Mouse (Mus musculus): ENCODE data around the gene Atrip. TPM values are rescaled to one million over a fixed set of nuclear protein-coding genes. Genes with fewer than 3 reads are reported as not detected.

The Atrip gene
- total RNA-seq (2022) = 10 to 100 TPM; 24.7 to 31.7 (median 27.3) TPM

DNA sequence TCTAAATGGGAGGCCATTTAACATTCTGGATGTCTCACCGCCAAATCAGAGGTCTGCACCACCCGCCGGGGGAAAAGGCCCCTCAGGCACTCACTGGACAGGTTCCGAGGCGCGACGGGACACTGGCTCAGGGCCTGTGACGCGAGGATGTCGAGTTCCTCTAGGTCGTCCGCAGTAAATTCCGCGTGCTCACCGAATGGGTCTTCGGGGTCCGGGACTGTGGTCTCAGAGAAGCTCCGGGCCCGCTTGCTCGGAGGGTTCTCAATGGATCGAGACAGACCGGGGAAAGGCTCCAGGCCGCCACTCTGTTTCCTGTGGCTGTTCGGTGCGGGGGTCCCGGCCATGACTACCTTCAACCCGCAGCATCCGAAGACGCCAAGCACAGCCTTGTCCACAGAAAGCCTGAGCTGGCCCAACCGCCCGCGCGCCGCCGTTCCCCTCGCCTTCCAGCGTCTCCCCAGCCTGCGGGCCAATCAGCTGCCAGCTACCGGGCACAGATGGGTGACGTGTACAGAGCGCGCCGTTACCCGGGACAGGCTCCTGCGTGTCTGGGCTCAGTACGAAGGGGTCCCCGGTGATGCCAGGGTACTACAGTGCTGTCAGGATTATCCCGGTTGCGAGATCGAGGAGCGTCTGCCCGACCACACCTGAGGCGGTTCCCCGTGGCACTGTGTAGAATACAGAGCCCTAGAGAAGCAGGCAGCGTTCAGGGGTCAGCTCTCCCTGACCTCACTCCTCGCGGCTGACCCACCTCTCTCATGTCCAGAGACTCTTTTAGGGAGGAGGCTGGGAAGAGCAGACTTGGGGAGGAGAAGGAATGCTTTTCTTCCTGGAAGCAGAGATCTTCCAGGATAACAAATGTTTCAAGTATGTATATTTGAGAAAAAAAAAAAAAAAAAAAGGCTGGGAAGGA lies at the start of gene Atrip:
Gene Atrip (minus strand): TSS at position 464 of the 913 bp plus-strand sequence.
- DNase-seq (ENCODE audit: low spot score in 2 of 2) = peak; percentile 89 to 92

DNA sequence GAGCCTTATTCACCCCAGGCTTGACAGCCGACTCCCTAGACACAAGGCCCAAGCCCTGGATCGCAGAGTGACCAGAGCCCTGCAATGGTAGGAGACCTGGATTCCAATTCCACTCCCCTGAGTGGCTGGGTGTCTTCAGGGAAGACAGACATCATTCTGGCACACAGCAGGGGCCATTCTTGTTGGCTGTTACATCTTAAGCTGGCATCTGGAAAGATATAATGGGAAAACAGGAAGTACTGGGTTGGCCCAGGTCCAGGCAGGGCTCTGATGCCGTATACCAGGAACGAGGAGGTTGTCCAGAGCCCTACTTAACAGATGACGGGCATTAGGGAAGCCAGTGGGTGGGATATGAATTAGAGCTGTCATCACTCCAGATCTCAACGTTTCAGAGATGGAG lies 49.3 kb upstream of the Atrip start:
- no peak for DNase-seq (ENCODE audit: low spot score in 2 of 2)

DNA sequence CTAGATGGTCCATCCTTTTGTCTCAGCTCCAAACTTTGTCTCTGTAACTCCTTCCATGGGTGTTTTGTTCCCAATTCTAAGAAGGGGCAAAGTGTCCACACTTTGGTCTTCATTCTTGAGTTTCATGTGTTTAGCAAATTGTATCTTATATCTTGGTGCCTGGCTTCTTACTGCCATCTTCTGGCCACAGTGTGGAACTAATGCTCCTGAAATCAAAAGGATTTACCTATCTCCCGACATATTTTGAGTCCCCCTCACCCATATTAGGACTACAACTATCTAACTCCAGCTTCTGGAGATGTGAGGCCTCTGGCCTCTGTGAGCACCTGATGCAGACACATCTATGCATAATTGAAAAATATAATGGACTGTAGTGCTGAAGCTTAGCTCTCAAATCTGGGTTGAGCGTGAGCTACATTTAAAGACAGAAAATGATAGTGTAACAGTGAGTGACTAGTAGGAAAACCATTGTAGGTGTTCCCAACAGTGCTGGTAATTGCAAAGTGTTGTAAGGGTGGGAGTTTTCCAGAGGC lies 48.7 kb upstream of the Atrip start:
- no peak for DNase-seq (ENCODE audit: low spot score in 2 of 2)

DNA sequence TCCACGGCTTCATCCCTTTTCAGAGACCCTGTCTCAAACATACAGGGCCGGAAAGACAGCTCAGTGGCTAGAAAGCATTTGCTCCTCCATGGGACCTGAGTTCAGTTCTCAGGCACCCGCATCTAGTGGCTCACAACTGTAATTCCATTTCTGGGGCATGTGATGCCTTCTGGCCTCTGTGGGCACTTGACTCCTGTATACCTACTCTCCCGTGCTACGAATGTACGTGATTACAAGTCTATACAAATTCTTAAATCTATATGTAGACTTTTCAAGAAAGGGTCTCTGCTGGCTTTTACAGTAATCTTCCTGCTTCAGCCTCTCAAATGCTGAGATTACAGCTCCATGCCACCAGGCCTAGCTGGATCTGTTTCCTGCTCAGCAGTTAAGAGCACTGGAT lies 47.0 kb upstream of the Atrip start:
- DNase-seq (ENCODE audit: low spot score in 2 of 2) = no peak

DNA sequence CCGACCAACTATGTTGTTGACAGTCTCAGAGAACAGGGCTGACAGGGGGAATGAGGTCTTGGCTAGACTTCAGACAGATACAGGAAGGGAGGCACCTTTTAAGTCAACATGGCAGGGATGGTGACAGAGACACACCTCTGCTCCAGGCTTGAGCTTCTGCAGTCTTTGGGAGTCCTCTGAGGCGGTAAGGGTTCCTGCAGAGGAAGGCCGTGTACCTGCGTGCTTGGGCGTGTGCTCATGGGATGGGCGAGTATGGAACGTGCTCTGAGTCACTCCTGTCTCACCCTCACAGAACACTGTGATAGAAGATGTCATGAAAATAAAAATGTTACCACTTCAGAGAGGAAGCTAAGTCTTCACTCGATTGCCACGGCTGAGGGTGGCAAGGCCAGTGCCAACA lies 45.6 kb upstream of the Atrip start:
- no peak for DNase-seq (ENCODE audit: low spot score in 2 of 2)

DNA sequence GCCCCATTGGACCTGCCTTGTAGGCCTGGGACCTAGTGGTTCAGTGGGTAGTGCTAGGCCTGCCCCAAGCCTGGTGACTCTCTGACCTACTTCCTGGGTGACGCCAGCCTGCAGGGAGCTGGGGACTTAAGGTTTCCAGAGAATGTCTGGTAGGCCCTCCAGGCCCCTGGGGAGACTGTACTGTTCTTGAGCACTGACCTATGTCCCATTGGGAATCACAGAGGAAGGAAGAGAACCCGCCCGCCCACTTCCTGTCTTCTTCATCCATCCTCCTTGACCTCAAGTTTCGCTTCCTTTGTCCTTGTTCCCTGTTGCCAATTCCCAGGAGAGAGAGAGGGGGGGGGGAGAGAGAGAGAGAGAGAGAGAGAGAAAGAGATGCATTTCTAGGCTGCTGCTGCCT lies 44.2 kb upstream of the Atrip start:
- DNase-seq (ENCODE audit: low spot score in 2 of 2) = no peak

DNA sequence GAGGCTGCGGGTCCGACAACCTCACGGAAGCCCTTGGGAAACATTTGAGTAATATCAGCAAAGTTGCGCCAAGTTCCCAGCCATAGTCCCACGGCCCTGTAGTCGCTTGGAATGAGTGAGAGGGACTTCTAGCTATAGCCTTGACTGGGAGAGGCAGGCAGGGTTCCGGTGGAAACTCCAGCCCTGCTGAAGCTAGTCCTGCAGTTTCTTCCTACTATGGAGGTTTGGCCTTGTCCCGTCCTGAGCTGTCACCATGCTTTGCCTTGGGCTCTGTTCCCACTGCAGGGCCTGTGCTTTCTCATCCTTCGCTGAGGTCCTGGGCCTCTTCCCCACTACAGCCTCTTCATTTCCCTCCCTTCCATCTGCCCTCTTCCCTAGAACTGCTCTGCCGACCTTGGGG lies 42.3 kb upstream of the Atrip start:
- no peak for DNase-seq (ENCODE audit: low spot score in 2 of 2)

DNA sequence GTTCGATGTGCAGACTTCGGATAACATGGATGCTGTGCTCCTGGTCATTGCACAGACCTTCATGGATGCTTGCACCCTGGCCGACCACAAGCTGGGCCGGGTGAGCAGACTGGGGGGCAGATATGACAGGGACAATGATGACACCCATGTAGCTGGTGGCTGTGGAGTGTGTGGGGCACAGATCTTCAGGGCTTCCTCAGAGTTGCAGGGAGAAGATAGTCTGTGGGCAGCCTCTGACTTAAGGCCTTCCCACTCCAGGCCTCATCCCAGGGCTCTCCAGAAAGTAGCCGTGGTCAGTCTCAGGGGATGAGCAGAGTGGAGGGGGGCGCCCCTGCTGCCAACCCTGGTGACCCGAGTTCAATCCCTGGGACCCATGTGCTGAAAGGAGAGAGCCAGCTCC lies 40.9 kb upstream of the Atrip start:
- no peak for DNase-seq (ENCODE audit: low spot score in 2 of 2)

DNA sequence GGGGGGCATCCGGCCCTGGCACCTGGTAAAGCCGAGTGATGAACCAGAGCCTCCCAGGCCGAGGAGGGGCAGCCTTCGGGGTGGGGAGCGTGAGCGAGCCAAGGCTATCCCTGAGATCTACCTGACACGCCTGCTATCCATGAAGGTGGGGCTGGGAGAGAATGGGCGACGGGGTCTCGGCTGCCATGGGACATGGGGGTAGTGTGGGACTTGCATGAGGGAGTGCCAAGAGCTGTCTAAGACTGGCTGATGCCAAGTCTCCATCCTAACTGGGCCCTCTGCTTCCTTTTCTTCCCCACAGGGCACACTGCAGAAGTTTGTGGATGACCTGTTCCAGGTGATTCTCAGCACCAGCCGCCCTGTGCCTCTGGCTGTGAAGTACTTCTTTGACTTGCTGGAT lies 40.4 kb upstream of the Atrip start:
- DNase-seq (ENCODE audit: low spot score in 2 of 2) = no peak

DNA sequence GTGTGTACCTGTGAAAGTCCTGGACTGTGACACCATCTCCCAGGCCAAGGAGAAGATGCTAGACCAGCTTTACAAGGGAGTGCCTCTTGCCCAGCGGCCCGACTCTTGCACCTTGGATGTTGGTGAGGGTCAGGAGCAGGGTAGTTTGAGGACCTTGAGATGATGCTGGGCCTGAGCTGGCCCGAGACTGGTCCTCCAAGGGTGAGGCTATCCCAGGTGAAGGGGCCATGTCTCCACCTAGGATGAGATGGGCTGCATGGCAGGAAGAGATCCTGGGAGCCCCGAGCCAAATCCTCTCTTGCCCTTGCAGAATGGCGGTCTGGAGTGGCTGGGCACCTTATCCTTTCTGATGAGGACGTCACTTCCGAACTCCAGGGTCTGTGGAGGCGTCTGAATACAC lies 39.4 kb upstream of the Atrip start:
- DNase-seq (ENCODE audit: low spot score in 2 of 2) = no peak

DNA sequence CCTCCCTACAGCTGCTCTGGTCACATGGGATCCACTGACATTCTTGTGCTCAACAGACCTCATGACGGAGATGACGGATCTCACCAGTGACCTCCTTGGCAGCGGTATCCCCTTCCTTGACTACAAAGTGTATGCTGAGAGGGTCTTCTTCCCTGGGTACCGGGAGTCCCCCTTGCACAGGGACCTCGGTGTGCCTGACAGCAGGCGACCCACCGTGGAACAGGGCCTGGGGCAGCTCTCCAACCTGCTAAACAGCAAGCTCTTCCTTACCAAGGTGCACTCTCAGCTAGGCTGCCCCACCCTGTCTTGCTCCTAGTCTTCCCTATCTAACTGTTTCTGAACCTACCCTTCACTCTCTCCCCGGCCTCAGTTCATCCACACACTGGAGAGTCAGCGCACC lies 37.7 kb upstream of the Atrip start:
- DNase-seq (ENCODE audit: low spot score in 2 of 2) = no peak

DNA sequence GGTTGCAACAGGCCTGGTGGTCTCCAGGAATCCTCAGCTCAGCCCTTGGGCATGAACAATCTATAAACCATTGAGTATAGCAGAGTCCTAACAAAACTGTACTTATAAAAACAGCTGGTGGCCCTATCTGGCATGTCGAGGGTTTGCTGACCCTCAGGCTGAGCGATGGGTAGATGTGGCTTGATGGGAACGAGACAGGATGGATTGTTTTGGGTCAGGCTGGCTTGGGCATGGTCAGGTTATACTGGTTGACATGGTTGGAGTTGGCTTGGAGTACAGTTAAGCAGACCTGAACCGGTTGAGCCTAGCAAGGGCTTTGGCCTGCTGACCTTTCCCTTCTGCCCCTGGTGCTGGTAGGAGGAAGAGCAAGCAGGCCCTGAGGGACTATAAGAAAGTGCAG lies 37.2 kb upstream of the Atrip start:
- DNase-seq (ENCODE audit: low spot score in 2 of 2) = no peak

DNA sequence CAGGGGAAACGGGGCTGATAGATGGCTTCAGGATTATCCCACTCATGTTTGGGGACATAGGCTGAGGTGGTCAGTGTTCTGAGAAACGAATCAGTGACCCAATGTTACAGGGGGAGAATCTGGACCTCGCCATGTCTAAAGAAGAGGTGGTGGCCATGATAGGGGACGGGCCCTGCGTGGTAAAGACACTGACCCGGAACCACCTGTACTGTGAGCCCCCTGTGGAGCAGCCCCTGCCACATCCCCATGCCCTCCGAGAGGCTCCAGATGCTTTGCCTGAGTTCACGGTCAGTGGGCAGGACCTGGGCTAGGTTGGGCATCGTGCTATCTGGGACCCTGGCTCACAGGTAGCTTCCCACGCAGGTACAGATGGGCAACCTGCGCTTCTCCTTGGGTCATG lies 36.3 kb upstream of the Atrip start:
- DNase-seq (ENCODE audit: low spot score in 2 of 2) = no peak

DNA sequence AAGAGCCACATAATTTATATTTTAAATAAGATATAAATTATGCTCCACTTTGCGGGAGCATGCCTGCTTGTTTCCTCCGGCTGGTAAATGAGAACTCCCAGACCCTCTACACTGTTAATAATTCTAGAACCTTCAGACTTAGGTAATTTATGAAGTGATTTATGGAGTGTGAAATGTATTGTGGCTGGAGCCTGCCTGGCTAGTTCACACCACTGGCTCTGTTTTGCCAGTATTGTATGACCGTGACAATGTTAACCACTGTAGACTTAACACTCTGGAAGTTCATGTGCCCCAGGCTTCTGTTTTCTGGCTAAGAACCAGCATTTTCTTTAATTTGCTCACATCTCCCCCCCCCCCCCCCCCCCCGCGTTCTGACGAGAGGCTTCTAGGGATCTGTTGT lies 33.4 kb upstream of the Atrip start:
- DNase-seq (ENCODE audit: low spot score in 2 of 2) = no peak

DNA sequence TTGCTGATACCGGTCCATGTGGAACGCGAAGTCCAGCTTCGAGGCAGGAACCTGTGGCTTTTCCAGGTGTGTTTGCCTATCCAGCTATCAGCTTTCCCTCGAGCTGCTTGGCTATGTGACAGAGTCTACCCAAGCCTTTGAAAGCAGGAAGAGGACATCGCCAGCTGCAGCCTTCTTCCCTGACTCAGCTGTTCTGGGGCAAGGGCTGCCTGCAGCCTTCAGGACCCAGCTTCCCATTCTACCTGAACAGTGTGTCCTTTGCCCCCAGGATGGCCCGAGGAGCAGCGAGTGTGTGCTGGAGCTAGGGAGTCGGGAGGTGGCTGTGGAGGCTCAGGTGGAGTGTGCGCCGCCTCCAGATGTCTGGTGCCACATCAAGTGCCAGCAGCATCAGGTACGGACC lies 31.7 kb upstream of the Atrip start:
- no peak for DNase-seq (ENCODE audit: low spot score in 2 of 2)

DNA sequence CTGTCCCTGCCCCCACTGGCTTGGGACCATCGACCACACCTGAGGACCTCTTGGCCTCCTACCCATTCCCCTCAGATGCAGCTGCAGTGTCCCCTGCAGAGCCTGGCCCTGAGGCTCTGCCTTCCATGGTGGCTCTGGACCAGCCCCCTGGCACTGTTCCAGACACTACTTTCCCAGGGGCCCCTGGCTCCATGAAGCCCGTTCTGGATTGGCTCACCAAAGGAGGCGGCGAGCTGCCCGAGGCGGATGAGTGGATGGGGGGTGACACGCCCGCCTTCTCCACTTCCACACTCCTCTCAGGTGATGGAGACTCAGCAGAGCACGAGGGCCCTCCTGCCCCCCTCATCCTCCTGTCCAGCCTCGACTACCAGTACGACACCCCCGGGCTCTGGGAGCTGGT lies 31.1 kb upstream of the Atrip start:
- no peak for DNase-seq (ENCODE audit: low spot score in 2 of 2)

DNA sequence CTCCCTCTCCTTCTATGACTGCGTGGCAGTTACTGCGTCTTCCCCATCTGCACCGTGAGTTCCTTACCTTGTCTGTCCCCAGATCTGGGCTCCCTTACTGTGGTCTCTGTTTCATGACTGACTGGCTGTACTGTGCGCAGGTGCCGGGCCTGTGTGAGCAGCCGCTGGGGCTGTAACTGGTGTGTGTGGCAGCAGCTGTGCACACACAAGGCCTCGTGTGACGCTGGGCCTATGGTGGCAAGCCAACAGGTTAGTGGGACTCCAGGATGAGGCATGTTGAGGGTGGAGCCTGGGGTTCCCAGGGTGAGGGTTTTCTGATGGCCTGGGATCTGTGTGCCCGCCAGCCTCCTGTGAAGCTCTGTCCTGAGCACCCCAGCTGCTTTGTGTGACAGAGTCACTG lies 30.2 kb upstream of the Atrip start:
- no peak for DNase-seq (ENCODE audit: low spot score in 2 of 2)

DNA sequence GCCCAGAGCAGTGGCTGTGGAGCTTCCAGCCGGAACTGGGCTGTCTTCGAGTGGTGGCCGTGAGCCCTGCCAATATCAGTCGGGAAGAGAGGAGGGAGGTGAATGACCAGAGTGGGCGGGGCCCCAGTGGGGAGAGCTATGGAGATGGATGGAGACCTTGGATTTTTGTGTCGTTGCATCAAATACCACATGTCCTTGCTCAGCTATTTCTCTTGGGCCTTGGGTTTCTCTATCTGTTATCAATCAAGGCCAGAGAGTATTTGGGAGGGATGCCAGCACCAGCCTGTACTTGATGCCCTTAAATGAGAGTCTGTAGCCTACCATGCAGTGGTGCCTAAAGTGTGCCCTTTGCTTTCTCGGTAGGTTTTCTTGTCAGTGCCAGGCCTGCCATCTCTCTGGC lies 29.3 kb upstream of the Atrip start:
- no peak for DNase-seq (ENCODE audit: low spot score in 2 of 2)

DNA sequence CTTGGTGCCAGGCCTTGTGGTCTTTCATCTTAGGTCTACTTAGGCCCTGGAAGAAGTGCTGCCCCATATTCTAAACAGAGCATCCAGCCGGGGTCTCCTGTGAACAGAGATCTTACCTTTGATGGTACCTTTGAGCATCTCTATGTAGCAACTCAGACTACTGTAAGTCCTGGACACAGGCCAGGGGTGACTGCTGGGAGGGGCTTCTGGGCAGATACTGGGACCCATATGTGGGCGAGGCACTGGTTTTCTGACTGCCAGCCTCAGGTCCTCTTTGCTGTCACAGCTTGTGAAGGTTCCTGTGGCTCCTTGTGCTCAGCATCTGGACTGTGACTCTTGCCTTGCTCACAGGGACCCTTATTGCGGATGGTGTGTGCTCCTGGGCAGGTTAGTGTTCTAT lies 28.6 kb upstream of the Atrip start:
- DNase-seq (ENCODE audit: low spot score in 2 of 2) = no peak

DNA sequence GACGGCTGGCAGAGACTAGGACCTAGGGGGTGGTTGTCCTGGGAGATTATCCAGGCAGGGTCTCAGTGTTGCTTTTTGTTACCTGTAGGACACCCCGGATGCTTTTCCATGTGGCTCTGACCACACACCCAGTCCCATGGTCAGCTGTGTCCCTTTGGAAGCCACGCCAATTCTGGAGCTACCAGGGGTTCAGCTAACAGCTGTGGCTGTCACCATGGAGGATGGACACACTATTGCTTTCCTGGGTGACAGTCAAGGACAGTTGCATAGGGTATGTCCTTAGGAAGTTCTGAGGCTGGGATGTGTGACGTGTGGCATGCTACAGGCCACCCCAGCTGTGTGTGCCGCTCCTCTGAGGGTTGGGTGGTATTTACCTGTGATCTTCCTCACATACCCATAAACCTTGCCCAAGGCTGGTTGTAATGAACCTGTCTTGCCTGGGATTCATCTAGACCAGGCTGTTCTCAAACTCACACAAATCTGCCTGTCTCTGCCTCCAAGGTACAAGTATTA lies 28.1 kb upstream of the Atrip start:
- DNase-seq (ENCODE audit: low spot score in 2 of 2) = no peak

DNA sequence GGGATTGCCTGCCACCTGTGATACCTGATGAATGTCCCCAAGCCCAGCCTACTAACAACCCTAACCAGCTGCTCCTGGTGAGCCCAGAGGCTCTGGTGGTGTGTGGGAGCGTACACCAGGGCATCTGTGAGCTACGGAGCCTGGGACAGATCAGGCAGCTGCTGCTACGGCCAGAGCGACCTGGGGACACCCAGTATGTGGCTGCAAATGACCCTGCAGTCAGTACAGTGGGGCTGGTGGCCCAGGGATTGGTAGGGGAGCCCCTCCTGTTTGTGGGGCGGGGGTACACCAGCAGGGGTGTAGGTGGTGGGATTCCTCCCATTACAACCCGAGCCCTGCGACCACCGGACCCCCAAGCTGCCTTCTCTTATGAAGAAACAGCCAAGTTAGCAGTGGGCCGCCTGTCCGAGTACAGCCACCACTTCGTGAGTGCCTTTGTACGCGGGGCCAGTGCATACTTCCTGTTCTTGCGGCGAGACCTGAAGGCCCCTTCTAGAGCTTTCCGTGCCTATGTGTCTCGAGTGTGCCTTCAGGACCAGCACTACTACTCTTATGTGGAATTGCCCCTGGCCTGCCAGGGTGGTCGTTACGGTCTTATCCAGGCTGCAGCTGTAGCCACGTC lies 26.5 kb upstream of the Atrip start:
- no peak for DNase-seq (ENCODE audit: low spot score in 2 of 2)

DNA sequence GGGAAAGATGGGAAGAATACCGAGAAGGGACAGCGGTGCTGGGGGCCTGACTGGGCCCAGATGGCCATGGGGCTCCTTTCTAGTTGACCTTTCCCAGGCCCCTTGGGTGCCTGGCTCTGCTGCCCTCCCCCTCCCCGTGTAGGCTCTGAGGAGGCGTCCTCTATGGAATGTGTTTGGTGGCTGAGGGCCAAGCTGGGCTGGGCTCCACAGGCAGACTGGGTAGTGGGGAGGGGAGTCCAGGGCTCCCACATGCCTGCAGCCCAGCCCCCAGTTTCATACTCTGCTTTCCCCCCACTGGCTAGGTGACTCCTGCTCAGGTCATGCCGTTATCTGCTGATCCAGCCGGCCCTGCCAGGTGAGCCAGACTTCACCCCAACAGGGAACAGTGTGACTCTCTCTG lies 25.0 kb upstream of the Atrip start:
- peak in 1 of 2 experiments; percentile 52 for DNase-seq (ENCODE audit: low spot score in 2 of 2)

DNA sequence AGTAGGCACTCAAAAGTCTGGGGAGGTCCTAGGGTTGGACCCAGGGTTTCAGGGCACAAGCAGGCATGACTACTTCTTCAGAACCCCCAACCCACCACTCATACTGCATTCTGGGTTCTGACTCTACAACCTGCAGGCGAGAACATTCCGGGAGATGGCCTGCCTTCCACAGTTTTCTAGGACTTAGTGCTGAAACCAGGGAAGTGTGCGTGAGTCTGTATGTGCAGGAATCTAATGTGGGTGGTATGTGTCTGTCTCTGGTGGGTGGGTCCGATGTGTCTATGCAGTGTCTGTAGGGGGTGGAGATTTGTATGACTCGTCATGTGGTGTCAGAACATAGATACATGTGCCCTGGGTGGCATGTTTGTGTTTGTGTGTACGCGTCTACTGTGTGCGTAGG lies 24.4 kb upstream of the Atrip start:
- no peak for DNase-seq (ENCODE audit: low spot score in 2 of 2)

All from left cerebral cortex, adult 8-10 months (tissue).